Mouse (Mus musculus): ENCODE measurements at regions not wholly inside any gene's neighbourhood (a gene's known extent, or its start where the extent isn't known, plus 50 kb on each side); places are given as distances from the start of the nearest gene placed in this dataset.

GRCm38 (mm10) chr10:56660501-56660900 lies 283.4 kb downstream of the Gja1 start:
- no peaks in the 10 kb centered on the region for H3K36me3 ChIP-seq (ENCODE audit: insufficient read depth)
- 82% methylated on average over 4 of the region's 4 CpGs for WGBS

GRCm38 (mm10) chr10:56673919-56674318 lies 296.8 kb downstream of the Gja1 start:
- Histone ChIP-seq H3K4me3 (ENCODE audit: low read depth, low read length) (no peak overlapping the region), H3K9me3 (ENCODE audit: low read length) (no peaks in the 10 kb centered on the region), H3K27ac (ENCODE audit: low read depth, low read length) (no peak overlapping the region), H3K27me3 (ENCODE audit: insufficient read depth, low read length) (no peaks in the 10 kb centered on the region), H3K4me1 (ENCODE audit: insufficient read depth) (no peaks in the 10 kb centered on the region), H3K36me3 (ENCODE audit: insufficient read depth) (no peaks in the 10 kb centered on the region), H3K4me2 (ENCODE audit: low read depth) (no peak overlapping the region), H3K9ac (no peak overlapping the region)
- WGBS = 81% methylated on average over 3 of the region's 3 CpGs
- no peak for TF ChIP-seq CTCF (IDR thresholded peaks at IDR 0.05; ENCODE audit: low read depth)
- ATAC-seq (no peak), DNase-seq (no peak)

More at GRCm38 (mm10) chr10:56660501-56660900, 283.4 kb downstream of the Gja1 start:
- ATAC-seq (no peak), DNase-seq (no peak)
- Histone ChIP-seq H3K4me3 (ENCODE audit: low read depth, low read length) (no peak overlapping the region), H3K4me2 (ENCODE audit: low read depth) (no peak overlapping the region), H3K9ac (no peak overlapping the region), H3K27ac (ENCODE audit: low read depth, low read length) (no peak overlapping the region), H3K9me3 (ENCODE audit: low read length) (no peaks in the 10 kb centered on the region), H3K27me3 (ENCODE audit: insufficient read depth, low read length) (no peaks in the 10 kb centered on the region), H3K4me1 (ENCODE audit: insufficient read depth) (no peaks in the 10 kb centered on the region)
- no peak for TF ChIP-seq CTCF (IDR thresholded peaks at IDR 0.05; ENCODE audit: low read depth)

GRCm38 (mm10) chr10:56682901-56683300 lies 305.8 kb downstream of the Gja1 start:
- Histone ChIP-seq H3K4me3 (ENCODE audit: low read depth, low read length) (no peak overlapping the region), H3K27me3 (ENCODE audit: insufficient read depth, low read length) (no peaks in the 10 kb centered on the region), H3K36me3 (ENCODE audit: insufficient read depth) (no peaks in the 10 kb centered on the region), H3K4me2 (ENCODE audit: low read depth) (no peak overlapping the region), H3K9me3 (ENCODE audit: low read length) (no peaks in the 10 kb centered on the region), H3K4me1 (ENCODE audit: insufficient read depth) (no peaks in the 10 kb centered on the region), H3K27ac (ENCODE audit: low read depth, low read length) (no peak overlapping the region), H3K9ac (no peak overlapping the region)
- TF ChIP-seq CTCF (IDR thresholded peaks at IDR 0.05; ENCODE audit: low read depth) = no peak
- 60% methylated on average over 3 of the region's 3 CpGs for WGBS
- ATAC-seq (no peak), DNase-seq (no peak)

- Histone ChIP-seq H3K4me2 (ENCODE audit: low read depth) (no peak overlapping the region), H3K27ac (ENCODE audit: low read depth, low read length) (no peak overlapping the region), H3K4me3 (ENCODE audit: low read depth, low read length) (no peak overlapping the region), H3K36me3 (ENCODE audit: insufficient read depth) (no peaks in the 10 kb centered on the region), H3K4me1 (ENCODE audit: insufficient read depth) (no peaks in the 10 kb centered on the region), H3K27me3 (ENCODE audit: insufficient read depth, low read length) (no peaks in the 10 kb centered on the region), H3K9me3 (ENCODE audit: low read length) (no peaks in the 10 kb centered on the region), H3K9ac (no peak overlapping the region)
- whole genome bisulfite sequencing = 88% methylated on average over 8 of the region's 8 CpGs
- ATAC-seq = no peak
- DNase-seq = no peak
- no peak for TF ChIP-seq CTCF (IDR thresholded peaks at IDR 0.05; ENCODE audit: low read depth)
Observed at GRCm38 (mm10) chr10:56685655-56686250, 308.6 kb downstream of the Gja1 start.

- ATAC-seq (no peak), DNase-seq (no peak)
- TF ChIP-seq CTCF (IDR thresholded peaks at IDR 0.05; ENCODE audit: low read depth) = no peak
- no peaks in the 10 kb centered on the region for H3K36me3 ChIP-seq (ENCODE audit: insufficient read depth)
- H3K27ac ChIP-seq (ENCODE audit: low read depth, low read length) = no peak overlapping the region
- no peak overlapping the region for H3K9ac ChIP-seq
- 96% methylated on average over 2 of the region's 2 CpGs for WGBS
- no peaks in the 10 kb centered on the region for H3K4me1 ChIP-seq (ENCODE audit: insufficient read depth)
- H3K9me3 ChIP-seq (ENCODE audit: low read length) = no peaks in the 10 kb centered on the region
- H3K27me3 ChIP-seq (ENCODE audit: insufficient read depth, low read length) = no peaks in the 10 kb centered on the region
- H3K4me2 ChIP-seq (ENCODE audit: low read depth) = no peak overlapping the region
- no peak overlapping the region for H3K4me3 ChIP-seq (ENCODE audit: low read depth, low read length)
Observed at GRCm38 (mm10) chr10:56691467-56691866, 314.3 kb downstream of the Gja1 start.

- Histone ChIP-seq H3K36me3 (ENCODE audit: insufficient read depth) (no peaks in the 10 kb centered on the region), H3K4me2 (ENCODE audit: low read depth) (no peak overlapping the region), H3K9ac (no peak overlapping the region), H3K27me3 (ENCODE audit: insufficient read depth, low read length) (no peaks in the 10 kb centered on the region), H3K27ac (ENCODE audit: low read depth, low read length) (no peak overlapping the region), H3K9me3 (ENCODE audit: low read length) (no peaks in the 10 kb centered on the region), H3K4me1 (ENCODE audit: insufficient read depth) (no peaks in the 10 kb centered on the region), H3K4me3 (ENCODE audit: low read depth, low read length) (no peak overlapping the region)
- TF ChIP-seq CTCF (IDR thresholded peaks at IDR 0.05; ENCODE audit: low read depth) = no peak
- ATAC-seq = no peak
- DNase-seq = no peak
- WGBS = 10% methylated on average over 3 of the region's 3 CpGs
Observed at GRCm38 (mm10) chr10:56695100-56695499, 318.0 kb downstream of the Gja1 start.

GRCm38 (mm10) chr10:56700126-56700525 lies 323.0 kb downstream of the Gja1 start:
- no peak for TF ChIP-seq CTCF (IDR thresholded peaks at IDR 0.05; ENCODE audit: low read depth)
- H3K36me3 ChIP-seq (ENCODE audit: insufficient read depth) = no peaks in the 10 kb centered on the region
- no peak overlapping the region for H3K4me3 ChIP-seq (ENCODE audit: low read depth, low read length)
- ATAC-seq = no peak
- no peak overlapping the region for H3K27ac ChIP-seq (ENCODE audit: low read depth, low read length)
- H3K27me3 ChIP-seq (ENCODE audit: insufficient read depth, low read length) = no peaks in the 10 kb centered on the region
- no peak for DNase-seq
- 84% methylated on average over 6 of the region's 6 CpGs for WGBS
- no peak overlapping the region for H3K4me2 ChIP-seq (ENCODE audit: low read depth)
- no peaks in the 10 kb centered on the region for H3K4me1 ChIP-seq (ENCODE audit: insufficient read depth)
- no peaks in the 10 kb centered on the region for H3K9me3 ChIP-seq (ENCODE audit: low read length)
- H3K9ac ChIP-seq = no peak overlapping the region
